Mouse (Mus musculus): ENCODE measurements around the gene Ptbp1. TPM values are rescaled to one million over a fixed set of nuclear protein-coding genes. Genes with fewer than 3 reads are reported as not detected.
A peak's percentile ranks its signal among the peaks of the same experiment; 100 is the strongest.

The Ptbp1 gene
- polyA plus RNA-seq, 1 experiment from 2014 or later = 74.0 TPM

DNA sequence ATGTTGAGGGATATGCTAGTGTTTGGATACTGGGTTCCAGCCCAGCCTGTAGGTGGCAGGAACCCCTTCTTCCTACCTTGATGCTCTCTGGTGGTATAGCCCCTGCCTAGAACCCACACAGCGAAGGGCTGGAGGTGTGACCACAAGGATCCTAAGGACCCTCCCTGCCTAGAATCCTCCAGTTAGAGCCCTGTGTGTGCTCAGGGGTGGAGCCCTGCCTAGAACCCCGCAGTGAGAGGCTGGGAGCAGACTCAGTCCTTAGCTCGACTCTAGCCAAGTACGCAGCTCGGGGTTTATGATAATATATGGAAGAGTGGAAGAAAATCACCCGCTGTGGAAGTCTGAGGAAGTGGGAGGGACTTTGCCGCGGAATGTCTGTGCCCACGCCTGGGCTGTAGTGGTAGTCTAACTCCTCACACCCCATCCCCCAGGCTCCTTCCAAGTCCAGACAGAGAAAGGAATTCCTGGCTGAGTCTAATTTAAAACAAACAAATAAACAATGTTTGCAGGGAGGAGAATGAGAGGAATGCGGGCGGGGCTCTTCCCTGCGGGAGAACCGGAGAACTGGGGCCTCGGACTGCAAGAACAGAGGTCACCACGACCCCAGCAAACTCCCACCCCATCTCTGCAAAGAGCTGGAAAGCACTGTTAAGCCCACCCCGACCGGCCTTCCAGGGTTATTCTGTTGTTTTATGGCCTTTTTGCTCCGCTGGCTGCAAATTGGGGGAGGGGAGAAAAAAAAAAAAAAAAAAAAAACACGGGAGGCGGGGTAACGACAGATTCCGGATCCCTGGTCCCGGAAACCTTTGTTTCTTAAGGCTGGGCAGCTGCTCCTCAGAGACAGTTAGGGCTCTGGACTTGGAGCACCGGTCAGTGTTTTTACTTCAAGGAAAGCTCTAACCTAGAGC, 13.3 kb upstream of the Ptbp1 start:
- Histone ChIP-seq H3K4me1 (ENCODE audit: control insufficient read depth, insufficient read depth, low read length) (peaks cover 17% of the 10 kb centered on the region), H3K4me3 (replicated peaks; ENCODE audit: low read depth, low read length) (peak overlapping the region; percentile 22), H3K27me3 (ENCODE audit: control insufficient read depth, insufficient read depth, low read length) (no peaks in the 10 kb centered on the region), H3K4me2 (ENCODE audit: low read length) (peak overlapping the region; percentile 53), H3K9ac (replicated peaks; ENCODE audit: low read length) (peak overlapping the region; percentile 29; the same call in 1 of the 2 replicates), H3K36me3 (ENCODE audit: control insufficient read depth, insufficient read depth, low read length) (no peaks in the 10 kb centered on the region), H3K9me3 (ENCODE audit: control insufficient read depth, low read length) (no peaks in the 10 kb centered on the region), H3K27ac (replicated peaks; ENCODE audit: low read depth, low read length) (peak overlapping the region; percentile 42)
- DNase-seq (peak; percentile 71), ATAC-seq (ENCODE audit: low FRiP score, low TSS enrichment) (peak; percentile 63; the same call in 1 of the 2 replicates)
- WGBS = under 1% methylated on average over 24 of the region's 24 CpGs

DNA sequence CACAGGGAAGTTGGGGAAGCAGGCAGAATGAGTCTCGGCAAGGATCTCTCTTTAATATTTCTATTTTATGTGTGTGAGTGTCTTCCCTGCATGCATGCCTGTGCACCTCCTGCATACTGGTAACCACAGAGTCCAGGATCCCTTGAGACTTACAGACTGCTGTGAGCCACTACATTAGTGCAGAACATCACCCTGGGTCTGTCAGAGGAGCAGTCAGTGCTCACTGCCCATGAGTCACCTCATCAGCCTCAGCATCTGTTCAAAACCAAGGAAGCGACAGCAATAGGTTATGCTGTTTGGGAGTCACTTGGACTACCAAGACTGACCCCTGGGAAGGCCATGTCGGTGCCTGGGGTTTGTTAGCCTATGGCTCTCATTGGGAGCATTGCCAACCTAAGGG, 11.9 kb upstream of the Ptbp1 start:
- H3K4me3 ChIP-seq (replicated peaks; ENCODE audit: low read depth, low read length) = no peak overlapping the region
- no peak overlapping the region for H3K4me2 ChIP-seq (ENCODE audit: low read length)
- H3K27me3 ChIP-seq (ENCODE audit: control insufficient read depth, insufficient read depth, low read length) = no peaks in the 10 kb centered on the region
- H3K4me1 ChIP-seq (ENCODE audit: control insufficient read depth, insufficient read depth, low read length) = peaks cover 17% of the 10 kb centered on the region
- ATAC-seq (ENCODE audit: low FRiP score, low TSS enrichment) = no peak
- no peaks in the 10 kb centered on the region for H3K36me3 ChIP-seq (ENCODE audit: control insufficient read depth, insufficient read depth, low read length)
- no peak for DNase-seq
- no peak overlapping the region for H3K9ac ChIP-seq (replicated peaks; ENCODE audit: low read length)
- 73% methylated on average over 3 of the region's 3 CpGs for WGBS
- no peaks in the 10 kb centered on the region for H3K9me3 ChIP-seq (ENCODE audit: control insufficient read depth, low read length)
- H3K27ac ChIP-seq (replicated peaks; ENCODE audit: low read depth, low read length) = no peak overlapping the region

DNA sequence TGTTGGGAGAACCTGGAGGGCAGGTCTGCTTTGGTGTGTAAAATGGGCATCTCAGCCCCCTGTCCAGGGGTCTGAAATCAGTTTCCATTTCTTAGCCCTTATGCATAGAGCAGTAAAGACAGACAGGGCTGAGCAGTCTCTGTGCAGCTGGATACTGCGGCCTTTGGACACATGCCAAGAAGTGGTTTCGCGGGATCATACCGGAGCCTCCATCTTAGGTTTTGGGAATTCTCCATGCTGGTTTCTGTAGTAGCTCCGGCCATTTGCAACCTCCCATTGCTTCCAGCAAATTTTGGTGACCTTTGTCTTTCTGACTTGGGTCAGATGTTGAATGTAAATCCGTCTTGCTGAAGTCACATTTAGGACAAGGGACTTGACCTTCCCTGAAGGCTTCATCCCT, 10.8 kb upstream of the Ptbp1 start:
- Histone ChIP-seq H3K4me2 (ENCODE audit: low read length) (no peak overlapping the region), H3K36me3 (ENCODE audit: control insufficient read depth, insufficient read depth, low read length) (no peaks in the 10 kb centered on the region), H3K9me3 (ENCODE audit: control insufficient read depth, low read length) (no peaks in the 10 kb centered on the region), H3K27ac (replicated peaks; ENCODE audit: low read depth, low read length) (no peak overlapping the region), H3K4me1 (ENCODE audit: control insufficient read depth, insufficient read depth, low read length) (peaks cover 17% of the 10 kb centered on the region), H3K9ac (replicated peaks; ENCODE audit: low read length) (no peak overlapping the region), H3K4me3 (replicated peaks; ENCODE audit: low read depth, low read length) (no peak overlapping the region), H3K27me3 (ENCODE audit: control insufficient read depth, insufficient read depth, low read length) (no peaks in the 10 kb centered on the region)
- peak; percentile 64 for DNase-seq
- 63% methylated on average over 6 of the region's 6 CpGs for WGBS
- no peak for ATAC-seq (ENCODE audit: low FRiP score, low TSS enrichment)

DNA sequence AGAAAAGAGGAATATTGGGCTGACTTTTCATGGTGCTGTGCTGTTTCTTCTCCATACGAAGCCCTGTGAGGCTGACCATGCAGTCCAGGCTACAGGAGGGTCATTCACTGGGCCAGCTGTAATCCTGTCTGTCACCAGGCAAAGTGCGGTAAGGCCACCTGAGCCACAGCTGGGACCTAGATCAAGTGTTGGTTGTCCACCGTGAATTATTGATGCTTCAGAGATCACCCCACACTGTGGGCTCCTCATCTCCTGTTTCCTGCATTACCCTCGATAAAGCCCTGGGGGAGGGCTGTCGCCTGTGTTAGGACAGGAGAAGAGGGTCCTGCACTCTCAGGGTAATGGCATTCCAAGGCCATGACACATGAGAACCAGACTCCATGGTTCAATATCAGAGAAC, 7.7 kb upstream of the Ptbp1 start:
- Histone ChIP-seq H3K4me3 (replicated peaks; ENCODE audit: low read depth, low read length) (no peak overlapping the region), H3K36me3 (ENCODE audit: control insufficient read depth, insufficient read depth, low read length) (no peaks in the 10 kb centered on the region), H3K9me3 (ENCODE audit: control insufficient read depth, low read length) (no peaks in the 10 kb centered on the region), H3K27ac (replicated peaks; ENCODE audit: low read depth, low read length) (no peak overlapping the region), H3K4me1 (ENCODE audit: control insufficient read depth, insufficient read depth, low read length) (peaks cover 12% of the 10 kb centered on the region), H3K9ac (replicated peaks; ENCODE audit: low read length) (no peak overlapping the region), H3K27me3 (ENCODE audit: control insufficient read depth, insufficient read depth, low read length) (no peaks in the 10 kb centered on the region), H3K4me2 (ENCODE audit: low read length) (no peak overlapping the region)
- ATAC-seq (ENCODE audit: low FRiP score, low TSS enrichment) (no peak), DNase-seq (no peak)
- 67% methylated on average over 5 of the region's 5 CpGs for WGBS

GRCm38 (mm10) chr10:79849941-79850628, 4.1 kb upstream of the Ptbp1 start:
- Histone ChIP-seq H3K4me1 (ENCODE audit: control insufficient read depth, insufficient read depth, low read length) (peaks cover 26% of the 10 kb centered on the region), H3K9ac (replicated peaks; ENCODE audit: low read length) (no peak overlapping the region), H3K9me3 (ENCODE audit: control insufficient read depth, low read length) (no peaks in the 10 kb centered on the region), H3K27me3 (ENCODE audit: control insufficient read depth, insufficient read depth, low read length) (no peaks in the 10 kb centered on the region), H3K4me3 (replicated peaks; ENCODE audit: low read depth, low read length) (no peak overlapping the region), H3K27ac (replicated peaks; ENCODE audit: low read depth, low read length) (no peak overlapping the region), H3K36me3 (ENCODE audit: control insufficient read depth, insufficient read depth, low read length) (no peaks in the 10 kb centered on the region), H3K4me2 (ENCODE audit: low read length) (no peak overlapping the region)
- no peak for DNase-seq
- 88% methylated on average over 8 of the region's 8 CpGs for WGBS
- no peak for ATAC-seq (ENCODE audit: low FRiP score, low TSS enrichment)

DNA sequence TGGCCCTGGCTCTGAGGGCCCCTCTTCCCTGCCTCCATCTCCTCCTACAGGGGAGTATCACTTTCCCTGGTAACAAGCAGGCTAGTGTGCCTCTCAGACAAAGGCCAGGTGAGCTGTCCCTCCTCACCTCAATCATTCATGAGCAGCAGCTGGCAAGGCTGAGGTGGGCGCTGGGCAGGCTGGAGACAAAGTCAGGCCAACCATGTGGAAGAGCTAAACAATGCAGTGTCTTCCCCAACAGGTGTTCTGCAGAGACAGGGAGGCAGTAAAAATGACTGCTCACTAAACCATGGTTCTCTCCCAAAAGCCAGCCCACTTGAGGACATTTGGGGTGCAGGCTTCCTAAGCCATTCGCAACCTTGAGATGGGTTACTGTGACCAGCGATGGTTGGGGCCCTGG, 2.6 kb upstream of the Ptbp1 start:
- Histone ChIP-seq H3K4me2 (ENCODE audit: low read length) (peak overlapping the region; percentile 90), H3K27ac (replicated peaks; ENCODE audit: low read depth, low read length) (peak overlapping the region; percentile 100), H3K4me1 (ENCODE audit: control insufficient read depth, insufficient read depth, low read length) (peaks cover 37% of the 10 kb centered on the region), H3K4me3 (replicated peaks; ENCODE audit: low read depth, low read length) (no peak overlapping the region), H3K9ac (replicated peaks; ENCODE audit: low read length) (0 out of 2 replicates have a peak overlapping the region, but pooled peaks have one; percentile 74), H3K9me3 (ENCODE audit: control insufficient read depth, low read length) (no peaks in the 10 kb centered on the region), H3K27me3 (ENCODE audit: control insufficient read depth, insufficient read depth, low read length) (no peaks in the 10 kb centered on the region), H3K36me3 (ENCODE audit: control insufficient read depth, insufficient read depth, low read length) (peaks cover under 1% of the 10 kb centered on the region)
- WGBS = 90% methylated on average over 3 of the region's 3 CpGs
- ATAC-seq (ENCODE audit: low FRiP score, low TSS enrichment) = no peak
- DNase-seq = no peak

- Histone ChIP-seq H3K4me3 (replicated peaks; ENCODE audit: low read depth, low read length) (peak overlapping the region; percentile 98; the same call in 1 of the 2 replicates), H3K4me2 (ENCODE audit: low read length) (peak overlapping the region; percentile 90), H3K4me1 (ENCODE audit: control insufficient read depth, insufficient read depth, low read length) (peaks cover 43% of the 10 kb centered on the region), H3K9me3 (ENCODE audit: control insufficient read depth, low read length) (no peaks in the 10 kb centered on the region), H3K27me3 (ENCODE audit: control insufficient read depth, insufficient read depth, low read length) (no peaks in the 10 kb centered on the region), H3K27ac (replicated peaks; ENCODE audit: low read depth, low read length) (peak overlapping the region; percentile 100), H3K9ac (replicated peaks; ENCODE audit: low read length) (peak overlapping the region; percentile 74), H3K36me3 (ENCODE audit: control insufficient read depth, insufficient read depth, low read length) (peaks cover 7% of the 10 kb centered on the region)
- no peak for ATAC-seq (ENCODE audit: low FRiP score, low TSS enrichment)
- DNase-seq = no peak
- 59% methylated on average over 9 of the region's 9 CpGs for WGBS
Measured at GRCm38 (mm10) chr10:79852107-79852789, 2.0 kb upstream of the Ptbp1 start.

- Histone ChIP-seq H3K4me3 (replicated peaks; ENCODE audit: low read depth, low read length) (peak overlapping the region; percentile 98), H3K9ac (replicated peaks; ENCODE audit: low read length) (peak overlapping the region; percentile 74), H3K4me1 (ENCODE audit: control insufficient read depth, insufficient read depth, low read length) (peaks cover 49% of the 10 kb centered on the region), H3K4me2 (ENCODE audit: low read length) (peak overlapping the region; percentile 90), H3K27ac (replicated peaks; ENCODE audit: low read depth, low read length) (peak overlapping the region; percentile 100), H3K9me3 (ENCODE audit: control insufficient read depth, low read length) (no peaks in the 10 kb centered on the region), H3K36me3 (ENCODE audit: control insufficient read depth, insufficient read depth, low read length) (peaks cover 11% of the 10 kb centered on the region), H3K27me3 (ENCODE audit: control insufficient read depth, insufficient read depth, low read length) (no peaks in the 10 kb centered on the region)
- DNase-seq (no peak), ATAC-seq (ENCODE audit: low FRiP score, low TSS enrichment) (no peak)
- WGBS = 14% methylated on average over 8 of the region's 8 CpGs
Measured at GRCm38 (mm10) chr10:79852827-79853226, 1.4 kb upstream of the Ptbp1 start.

Data from midbrain, embryonic 14.5 days (tissue).